27 mouse cellular contexts compared by ENCODE assay signal in genomic region chr7:135990321-135990720, GRCm38 (mm10).
A peak's percentile ranks its signal among the peaks of the same experiment; 100 is the strongest.
DNase-seq lines count a peak whose midpoint lies in the region; ATAC-seq and TF ChIP-seq lines count a peak whose summit lies in the region.
"Had no signal": no experiment of that assay in that cellular context is flagged by ENCODE, and none has a peak within 500 bp of the region (broad histone marks: within the 10 kb centered on the region; RNA-seq: fewer than 3 reads in every experiment).

No protein-coding gene starts in this region.

- no peak overlapping the region for H3K27ac ChIP-seq in forebrain, postnatal 0 days (ENCODE audit: low read depth, low read length)
- H3K27ac ChIP-seq in forebrain, embryonic 15.5 days (replicated peaks), result no peak overlapping the region
- H3K27ac ChIP-seq in layer of hippocampus, adult 2 months, result peak overlapping the region; percentile 54; the same call in 1 of the 2 replicates
- H3K27ac ChIP-seq: forebrain, embryonic 10.5 days; heart, adult 2 months; heart, embryonic 10.5 days; heart, embryonic 13.5 days; hindbrain, embryonic 14.5 days; hindbrain, postnatal 0 days had no signal

- H3K4me2 ChIP-seq in forebrain, postnatal 0 days (ENCODE audit: low read depth), result no peak overlapping the region
- H3K4me2 ChIP-seq in forebrain, embryonic 15.5 days (replicated peaks), result no peak overlapping the region
- H3K4me2 ChIP-seq: heart, embryonic 13.5 days; hindbrain, embryonic 14.5 days had no signal

- H3K27me3 ChIP-seq in forebrain, postnatal 0 days (ENCODE audit: insufficient read depth, low read length), result no peaks in the 10 kb centered on the region
- H3K27me3 ChIP-seq in forebrain, embryonic 15.5 days, result no peaks in the 10 kb centered on the region
- H3K27me3 ChIP-seq: Patski had no signal

- no peak for TF ChIP-seq POLR2A in brain, embryonic 14.5 days (IDR thresholded peaks at IDR 0.05; ENCODE audit: borderline replicate concordance, extremely low read depth, insufficient read depth, insufficient read length, poor library complexity, severe bottlenecking)

- no peak overlapping the region for H3K9ac ChIP-seq in forebrain, postnatal 0 days
- H3K9ac ChIP-seq in forebrain, embryonic 15.5 days (replicated peaks), result no peak overlapping the region
- H3K9ac ChIP-seq: heart, embryonic 13.5 days; hindbrain, embryonic 14.5 days had no signal

- no peaks in the 10 kb centered on the region for H3K36me3 ChIP-seq in forebrain, postnatal 0 days (ENCODE audit: insufficient read depth)
- no peaks in the 10 kb centered on the region for H3K36me3 ChIP-seq in forebrain, embryonic 15.5 days
- H3K36me3 ChIP-seq: forebrain, embryonic 10.5 days; G1E; heart, embryonic 10.5 days; heart, embryonic 13.5 days had no signal

- H3K4me3 ChIP-seq in forebrain, postnatal 0 days (ENCODE audit: low read depth, low read length), result no peak overlapping the region
- no peak overlapping the region for H3K4me3 ChIP-seq in forebrain, embryonic 15.5 days
- no peak overlapping the region for H3K4me3 ChIP-seq in layer of hippocampus, adult 2 months
- H3K4me3 ChIP-seq: forebrain, embryonic 10.5 days; heart, adult 2 months; heart, embryonic 10.5 days; heart, embryonic 13.5 days had no signal

- WGBS in forebrain, postnatal 0 days, result 29% methylated on average over 6 of the region's 6 CpGs
- WGBS in forebrain, embryonic 15.5 days, result 25% methylated on average over 6 of the region's 6 CpGs

- ATAC-seq in forebrain, postnatal 0 days, result peak; percentile 40; the same call in 1 of the 2 replicates
- ATAC-seq in forebrain, embryonic 15.5 days (replicated peaks), result no peak
- ATAC-seq in megakaryocyte-erythroid progenitor cell, adult 5-6 weeks (replicated peaks; ENCODE audit: low FRiP score, low TSS enrichment, poor library complexity, severe bottlenecking), result no peak
- ATAC-seq: forebrain, embryonic 16.5 days; hindbrain, postnatal 0 days; inflammation-experienced regulatory T-cells, adult 6 months; intestine, embryonic 16.5 days had no signal

- H3K4me1 ChIP-seq in forebrain, postnatal 0 days (ENCODE audit: insufficient read depth), result peaks cover 3% of the 10 kb centered on the region; the same call in 1 of the 2 replicates
- H3K4me1 ChIP-seq in forebrain, embryonic 15.5 days, result peaks cover 10% of the 10 kb centered on the region
- H3K4me1 ChIP-seq: heart, embryonic 10.5 days; heart, embryonic 13.5 days had no signal

- no peak for TF ChIP-seq CTCF in forebrain, postnatal 0 days (IDR thresholded peaks at IDR 0.05; ENCODE audit: low read depth)
- TF ChIP-seq CTCF in layer of hippocampus, adult 2 months (conservative IDR thresholded peaks at IDR 0.05), result no peak
- no peak for TF ChIP-seq CTCF in brain, embryonic 14.5 days (IDR thresholded peaks at IDR 0.05; ENCODE audit: borderline replicate concordance, extremely low read depth, insufficient read depth, insufficient read length)

- peak; percentile 67 for DNase-seq in forebrain, postnatal 0 days
- peak; percentile 40 to 61 for DNase-seq in layer of hippocampus, adult 2 months (ENCODE audit: low spot score in 2 of 2)
- DNase-seq in layer of hippocampus, postnatal 25 days (ENCODE audit: extremely low spot score in 1 of 2, low spot score in 1 of 2), result no peak
- DNase-seq in brain, embryonic 14.5 days (ENCODE audit: low read depth), result peak; percentile 19
- DNase-seq: adrenal gland, adult 2 months; adrenal gland, postnatal 14 days; B cell, adult 2 months; cerebellum, adult 18-20 months; cerebellum, adult 9-10 months; cerebellum, postnatal 14 days; gastrocnemius, postnatal 10 days; gastrocnemius, postnatal 36 days; heart, adult 2 months; heart, postnatal 14 days; heart, postnatal 4 days had no signal

- no peaks in the 10 kb centered on the region for H3K9me3 ChIP-seq in forebrain, postnatal 0 days (ENCODE audit: low read length)
- H3K9me3 ChIP-seq in forebrain, embryonic 15.5 days, result no peaks in the 10 kb centered on the region
- H3K9me3 ChIP-seq: forebrain, embryonic 10.5 days; heart, embryonic 10.5 days; heart, embryonic 13.5 days had no signal

Comparison
In these comparisons a context has a peak if more than half of its experiments do, and no peak if none do; other contexts are left out.
1. DNase-seq: peak in forebrain, postnatal 0 days (single experiment), layer of hippocampus, adult 2 months (2 of 2) and brain, embryonic 14.5 days (single experiment); none in layer of hippocampus, postnatal 25 days (0 of 2).